In the genomic region with DNA sequence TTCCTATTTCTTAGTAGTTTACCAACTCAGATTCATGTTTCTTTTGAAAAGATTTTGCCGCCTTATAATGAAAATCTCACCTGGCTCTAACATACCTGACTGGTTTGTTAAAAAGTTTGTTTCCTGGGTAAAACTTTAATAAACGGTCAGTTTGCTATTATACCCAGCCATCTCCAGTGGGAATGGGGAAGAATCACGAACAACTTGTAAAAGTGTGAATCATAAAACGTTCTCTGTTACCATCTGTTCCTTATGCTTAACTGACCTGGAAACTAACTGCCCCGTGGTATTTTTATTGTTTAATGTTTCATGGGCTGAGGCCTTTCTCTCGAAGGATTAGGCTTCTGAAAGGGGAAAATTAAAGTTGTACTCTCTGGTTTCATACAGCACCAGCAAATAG, we compare ENCODE assay signal across 8 mouse cellular contexts. TPM values are rescaled to one million over a fixed set of nuclear protein-coding genes. Genes with fewer than 3 reads are reported as not detected.
DNase-seq lines count a peak whose midpoint lies in the region; ATAC-seq and TF ChIP-seq lines count a peak whose summit lies in the region.

No protein-coding gene starts in this region.

- peak overlapping the region; percentile 62 for H3K9ac ChIP-seq in liver, embryonic 13.5 days

- intact Hi-C loops in gastrocnemius, adult 2 months (cut with DNase I): loop anchor here (5.0 kb wide), 1 partner anchor 48 kb away; the partner anchor contains the start of gene Bcar3

- H3K27ac ChIP-seq in gastrocnemius, adult 2 months: peak overlapping the region; percentile 38
- H3K27ac ChIP-seq in testis, adult 2 months (ENCODE audit: control insufficient read depth, insufficient read depth, low read depth, low read length): no peak overlapping the region; the same call in 1 of the 2 replicates
- H3K27ac ChIP-seq in liver, embryonic 13.5 days: peak overlapping the region; percentile 86

- peak overlapping the region; percentile 64 for H3K4me2 ChIP-seq in liver, embryonic 13.5 days

- ATAC-seq in liver, embryonic 13.5 days (ENCODE audit: low read depth): no peak
- no peak for ATAC-seq in megakaryocyte-erythroid progenitor cell, adult 5-6 weeks (replicated peaks; ENCODE audit: low FRiP score, low TSS enrichment, poor library complexity, severe bottlenecking)
- no peak for ATAC-seq in cerebellum, adult (ENCODE audit: insufficient number of reproducible peaks, low FRiP score, low TSS enrichment)

- H3K4me3 ChIP-seq in gastrocnemius, adult 2 months: peak overlapping the region; percentile 63
- H3K4me3 ChIP-seq in testis, adult 2 months (ENCODE audit: control insufficient read depth, low read depth, low read length): peak overlapping the region; percentile 7
- H3K4me3 ChIP-seq in liver, embryonic 13.5 days (replicated peaks): peak overlapping the region; percentile 28

- no peak for TF ChIP-seq CTCF in gastrocnemius, adult 2 months (IDR thresholded peaks at IDR 0.05)
- no peak for TF ChIP-seq CTCF in testis, adult 2 months (IDR thresholded peaks at IDR 0.05; ENCODE audit: control insufficient read depth, insufficient read depth, insufficient replicate concordance, low read depth, low read length)

- 51% methylated on average over 6 of the region's 6 CpGs for WGBS in liver, embryonic 13.5 days (ENCODE audit: insufficient replicate concordance)

- no peak for DNase-seq in gastrocnemius, adult 2 months
- DNase-seq in gastrocnemius, adult 8-10 months (ENCODE audit: low spot score in 2 of 2): no peak
- no peak for DNase-seq in testis, postnatal 10 days (ENCODE audit: low spot score)
- no peak for DNase-seq in liver, embryonic 13.5 days
- no peak for DNase-seq in adrenal gland, postnatal 25 days

- no peaks in the 10 kb centered on the region for H3K36me3 ChIP-seq in testis, adult 2 months (ENCODE audit: control insufficient read depth, insufficient read depth, low read length)
- peaks cover 10% of the 10 kb centered on the region for H3K36me3 ChIP-seq in liver, embryonic 13.5 days

- H3K4me1 ChIP-seq in testis, adult 2 months (ENCODE audit: control insufficient read depth, insufficient read depth, low read length): peaks cover 8% of the 10 kb centered on the region
- peaks cover 45% of the 10 kb centered on the region for H3K4me1 ChIP-seq in liver, embryonic 13.5 days (replicated peaks)

- H3K27me3 ChIP-seq in testis, adult 2 months (ENCODE audit: control insufficient read depth, insufficient read depth, low read length): no peaks in the 10 kb centered on the region
- H3K27me3 ChIP-seq in liver, embryonic 13.5 days: no peaks in the 10 kb centered on the region

- TF ChIP-seq POLR2A in testis, adult 2 months (IDR thresholded peaks at IDR 0.05; ENCODE audit: control insufficient read depth, low read depth, low read length): no peak

- H3K9me3 ChIP-seq in liver, embryonic 13.5 days (replicated peaks): no peaks in the 10 kb centered on the region

RNA-seq across cellular contexts. Expression of gene Gclm, which starts 0.6 kb away (rescaled TPM):
- total RNA-seq in gastrocnemius, adult 2 months (2021): 10 to 100 TPM; 34.3 to 48.7 TPM
- total RNA-seq in gastrocnemius, adult 8-10 months (2022): 10 to 100 TPM; 22.7 to 40.7 (median 35.6) TPM
- polyA plus RNA-seq in testis, adult 2 months (2012; rRNA removed): 31.7 and 32.7 TPM in 2 replicates
- 455 and 466 TPM in 2 replicates for polyA plus RNA-seq in liver, embryonic 13.5 days (2015; fragmentation: Nextera tagmentation; extraction: Ambion mirVana)
- total RNA-seq in megakaryocyte-erythroid progenitor cell, adult 5-6 weeks (2014; fragmentation: Nextera tagmentation): 293 and 359 TPM in 2 replicates
- 158 and 161 TPM in 2 replicates for total RNA-seq in megakaryocyte-erythroid progenitor cell, adult 5-6 weeks (2017)
- 69.9 and 101 TPM in 2 replicates for total RNA-seq in adrenal gland, postnatal 25 days (2021)

RNA-seq across cellular contexts. Expression of gene Dnttip2, which starts 29.4 kb away (rescaled TPM):
- 10 to 100 TPM; 24.9 to 33.9 TPM for total RNA-seq in gastrocnemius, adult 2 months (2021)
- total RNA-seq in gastrocnemius, adult 8-10 months (2022): 10 to 100 TPM; 25.0 to 33.4 (median 29.7) TPM
- polyA plus RNA-seq in testis, adult 2 months (2012; rRNA removed): 13.1 and 14.2 TPM in 2 replicates
- polyA plus RNA-seq in liver, embryonic 13.5 days (2015; fragmentation: Nextera tagmentation; extraction: Ambion mirVana): 52.7 and 65.0 TPM in 2 replicates
- total RNA-seq in megakaryocyte-erythroid progenitor cell, adult 5-6 weeks (2014; fragmentation: Nextera tagmentation): 87.8 and 97.9 TPM in 2 replicates
- total RNA-seq in megakaryocyte-erythroid progenitor cell, adult 5-6 weeks (2017): 179 and 194 TPM in 2 replicates
- 41.9 and 43.5 TPM in 2 replicates for total RNA-seq in adrenal gland, postnatal 25 days (2021)

RNA-seq across cellular contexts. Expression of gene Bcar3, which starts 49.2 kb away (rescaled TPM):
- 1 to 10 TPM; 4.9 to 5.2 TPM for total RNA-seq in gastrocnemius, adult 2 months (2021)
- 1 to 10 TPM; 3.3 to 8.9 (median 4.4) TPM for total RNA-seq in gastrocnemius, adult 8-10 months (2022)
- 11.2 and 12.5 TPM in 2 replicates for polyA plus RNA-seq in testis, adult 2 months (2012; rRNA removed)
- polyA plus RNA-seq in liver, embryonic 13.5 days (2015; fragmentation: Nextera tagmentation; extraction: Ambion mirVana): 5.0 and 5.5 TPM in 2 replicates
- 0.84 TPM in 1 of 2 replicates, not detected in the other for total RNA-seq in megakaryocyte-erythroid progenitor cell, adult 5-6 weeks (2014; fragmentation: Nextera tagmentation)
- not detected in 2 replicates for total RNA-seq in megakaryocyte-erythroid progenitor cell, adult 5-6 weeks (2017)
- total RNA-seq in adrenal gland, postnatal 25 days (2021): 40.0 and 55.1 TPM in 2 replicates

Comparison
In these comparisons a context has a peak if more than half of its experiments do, and no peak if none do; other contexts are left out.
1. H3K4me3 ChIP-seq: peak in every context shown above with its lines; median percentile 63 in gastrocnemius, adult 2 months; 28 in liver, embryonic 13.5 days; 7 in testis, adult 2 months.